ENCODE assay signal across 8 mouse cellular contexts in genomic region chr1:73618551-73619170, GRCm38 (mm10).
DNase-seq lines count a peak whose midpoint lies in the region; ATAC-seq and TF ChIP-seq lines count a peak whose summit lies in the region.

No protein-coding gene starts in this region.

- no peak overlapping the region for H3K9ac ChIP-seq in liver, postnatal 0 days (replicated peaks)
- no peak overlapping the region for H3K9ac ChIP-seq in liver, embryonic 11.5 days (ENCODE audit: low read depth, low read length)
- no peak overlapping the region for H3K9ac ChIP-seq in heart, postnatal 0 days (replicated peaks; ENCODE audit: low read depth, low read length)
- no peak overlapping the region for H3K9ac ChIP-seq in midbrain, embryonic 13.5 days (replicated peaks)

- no peak overlapping the region for H3K27ac ChIP-seq in liver, postnatal 0 days (ENCODE audit: low read depth)
- no peak overlapping the region for H3K27ac ChIP-seq in liver, embryonic 11.5 days (ENCODE audit: low read depth, low read length)
- no peak overlapping the region for H3K27ac ChIP-seq in heart, postnatal 0 days (ENCODE audit: low read depth)
- no peak overlapping the region for H3K27ac ChIP-seq in layer of hippocampus, adult 2 months
- H3K27ac ChIP-seq in midbrain, embryonic 13.5 days, result no peak overlapping the region

- H3K36me3 ChIP-seq in liver, postnatal 0 days (replicated peaks; ENCODE audit: insufficient read depth, low read length), result no peaks in the 10 kb centered on the region
- H3K36me3 ChIP-seq in liver, embryonic 11.5 days (ENCODE audit: control insufficient read depth, insufficient read depth, low read length), result no peaks in the 10 kb centered on the region
- H3K36me3 ChIP-seq in heart, postnatal 0 days (replicated peaks; ENCODE audit: control insufficient read depth, insufficient read depth, low read length), result no peaks in the 10 kb centered on the region
- H3K36me3 ChIP-seq in midbrain, embryonic 13.5 days, result no peaks in the 10 kb centered on the region

- no peak overlapping the region for H3K4me3 ChIP-seq in liver, postnatal 0 days (ENCODE audit: low read depth, low read length)
- H3K4me3 ChIP-seq in liver, embryonic 11.5 days (ENCODE audit: low read depth, low read length), result no peak overlapping the region
- H3K4me3 ChIP-seq in heart, postnatal 0 days (ENCODE audit: low read depth, low read length), result no peak overlapping the region
- H3K4me3 ChIP-seq in layer of hippocampus, adult 2 months, result no peak overlapping the region
- no peak overlapping the region for H3K4me3 ChIP-seq in midbrain, embryonic 13.5 days (replicated peaks)

- 47% methylated on average over 4 of the region's 4 CpGs for WGBS in liver, postnatal 0 days (ENCODE audit: insufficient replicate concordance)
- WGBS in liver, embryonic 11.5 days, result 51% methylated on average over 4 of the region's 4 CpGs
- 41% methylated on average over 4 of the region's 4 CpGs for WGBS in heart, postnatal 0 days
- WGBS in midbrain, embryonic 13.5 days, result 42% methylated on average over 4 of the region's 4 CpGs

- no peaks in the 10 kb centered on the region for H3K4me1 ChIP-seq in liver, postnatal 0 days (ENCODE audit: insufficient read depth)
- H3K4me1 ChIP-seq in liver, embryonic 11.5 days (replicated peaks; ENCODE audit: control insufficient read depth, insufficient read depth, low read length), result no peaks in the 10 kb centered on the region
- no peaks in the 10 kb centered on the region for H3K4me1 ChIP-seq in heart, postnatal 0 days (ENCODE audit: control insufficient read depth, insufficient read depth)
- no peaks in the 10 kb centered on the region for H3K4me1 ChIP-seq in midbrain, embryonic 13.5 days (replicated peaks)

- no peak for DNase-seq in liver, postnatal 0 days
- no peak for DNase-seq in liver, embryonic 11.5 days (ENCODE audit: low spot score)
- DNase-seq in cerebellum, adult 11-12 months, result peak; percentile 56
- DNase-seq in heart, postnatal 0 days (ENCODE audit: low spot score), result peak; percentile 46
- DNase-seq in layer of hippocampus, adult 2 months (ENCODE audit: low spot score in 2 of 2), result peak; percentile 47 to 66
- DNase-seq in adipocyte (ENCODE audit: low spot score), result no peak

- no peaks in the 10 kb centered on the region for H3K27me3 ChIP-seq in liver, postnatal 0 days (ENCODE audit: insufficient read depth, low read length)
- H3K27me3 ChIP-seq in liver, embryonic 11.5 days (replicated peaks; ENCODE audit: control insufficient read depth, insufficient read depth, low read length), result no peaks in the 10 kb centered on the region
- no peaks in the 10 kb centered on the region for H3K27me3 ChIP-seq in heart, postnatal 0 days (ENCODE audit: control insufficient read depth, insufficient read depth, low read length)
- H3K27me3 ChIP-seq in midbrain, embryonic 13.5 days, result no peaks in the 10 kb centered on the region

- no peak for TF ChIP-seq EP300 in liver, postnatal 0 days (IDR thresholded peaks at IDR 0.05; ENCODE audit: low read depth)
- TF ChIP-seq EP300 in heart, postnatal 0 days (IDR thresholded peaks at IDR 0.05; ENCODE audit: low read depth), result no peak

- H3K4me2 ChIP-seq in liver, postnatal 0 days (ENCODE audit: low read depth, low read length), result no peak overlapping the region
- H3K4me2 ChIP-seq in liver, embryonic 11.5 days, result no peak overlapping the region
- no peak overlapping the region for H3K4me2 ChIP-seq in heart, postnatal 0 days (ENCODE audit: low read depth, low read length)
- H3K4me2 ChIP-seq in midbrain, embryonic 13.5 days (replicated peaks), result no peak overlapping the region

- no peaks in the 10 kb centered on the region for H3K9me3 ChIP-seq in liver, postnatal 0 days (ENCODE audit: low read length)
- H3K9me3 ChIP-seq in liver, embryonic 11.5 days (ENCODE audit: control insufficient read depth, low read length), result no peaks in the 10 kb centered on the region
- no peaks in the 10 kb centered on the region for H3K9me3 ChIP-seq in heart, postnatal 0 days (replicated peaks; ENCODE audit: control insufficient read depth, low read length)
- H3K9me3 ChIP-seq in midbrain, embryonic 13.5 days, result no peaks in the 10 kb centered on the region

- peak; percentile 53 for TF ChIP-seq CTCF in liver, postnatal 0 days (IDR thresholded peaks at IDR 0.05; ENCODE audit: low read depth)
- peak; percentile 64 for TF ChIP-seq CTCF in heart, postnatal 0 days (IDR thresholded peaks at IDR 0.05; ENCODE audit: low read depth)
- peak; percentile 81 for TF ChIP-seq CTCF in layer of hippocampus, adult 2 months (conservative IDR thresholded peaks at IDR 0.05)

- ATAC-seq in liver, postnatal 0 days, result no peak
- ATAC-seq in liver, embryonic 11.5 days (replicated peaks; ENCODE audit: low FRiP score), result no peak
- no peak for ATAC-seq in heart, postnatal 0 days (ENCODE audit: insufficient read depth, low read depth)
- peak; percentile 43; the same call in 1 of the 2 replicates for ATAC-seq in midbrain, embryonic 13.5 days
- ATAC-seq in granulocyte monocyte progenitor cell, adult 5-6 weeks (replicated peaks; ENCODE audit: poor library complexity, severe bottlenecking), result no peak

Comparison
In these comparisons a context has a peak if more than half of its experiments do, and no peak if none do; other contexts are left out.
1. DNase-seq: peak in cerebellum, adult 11-12 months (single experiment), heart, postnatal 0 days (single experiment) and layer of hippocampus, adult 2 months (2 of 2); none in liver, postnatal 0 days (single experiment), liver, embryonic 11.5 days (single experiment) and adipocyte (single experiment).
2. Peak in every context shown above with its lines, with median percentiles within 50 percentile points of each other: CTCF ChIP-seq.